Mouse (Mus musculus) retina, adult 2 months (tissue): ENCODE data around the gene Islr2.

Source experiments
- DNase-seq: peaks from one replicate; pipeline ENCODE4 v3.0.0-alpha.2; 2012; ENCODE audit warnings: low read depth, low spot score

Gene Islr2

GRCm38 (mm10) chr9:58153095-58153494 lies 51.0 kb downstream of the Islr2 start:
- DNase-seq: no peak

- no peak for DNase-seq
Observed at GRCm38 (mm10) chr9:58150733-58151361, 53.3 kb downstream of the Islr2 start.

- DNase-seq: no peak
Observed at GRCm38 (mm10) chr9:58148806-58149205, 55.3 kb downstream of the Islr2 start.
